Mouse (Mus musculus): Measurements from ENCODE around the gene Trp53i13.

- TF ChIP-seq CTCF (conservative IDR thresholded peaks at IDR 0.05; ENCODE audit: insufficient read depth, insufficient read length, low read depth, low read length) (no peak), POLR2A (IDR thresholded peaks at IDR 0.05; ENCODE audit: low read depth, low read length) (no peak)
Observed at GRCm38 (mm10) chr11:77499354-77499753, 16.4 kb downstream of the Trp53i13 start.
